Mouse (Mus musculus): ENCODE results near the gene Gm21028.
"Not testable (repeated sequence)": the region's sequence is repeated elsewhere in the genome, so short reads cannot be mapped to it uniquely, and the experiment has no call there.

- not testable (repeated sequence) for TF ChIP-seq CEBPB (IDR thresholded peaks at IDR 0.05; ENCODE audit: insufficient read depth, poor library complexity, severe bottlenecking); MYOG (IDR thresholded peaks at IDR 0.05; ENCODE audit: control insufficient read depth in 1 of 3, insufficient read depth in 1 of 3, insufficient read length in 2 of 3, low read depth in 2 of 3); SRF (IDR thresholded peaks at IDR 0.05; ENCODE audit: control insufficient read depth, insufficient read length, low read depth); POLR2A (IDR thresholded peaks at IDR 0.05; ENCODE audit: insufficient read length, low read depth); E2F4 (IDR thresholded peaks at IDR 0.05; ENCODE audit: insufficient read depth); REST (IDR thresholded peaks at IDR 0.05; ENCODE audit: insufficient read depth, insufficient read length); MYOD1 (IDR thresholded peaks at IDR 0.05; ENCODE audit: control insufficient read depth in 1 of 3, insufficient read length in 2 of 3, low read depth in 2 of 3); POLR2AphosphoS2 (IDR thresholded peaks at IDR 0.05; ENCODE audit: insufficient read length, low read depth); TCF12 (IDR thresholded peaks at IDR 0.05; ENCODE audit: insufficient read depth, poor library complexity, severe bottlenecking); USF1 (IDR thresholded peaks at IDR 0.05; ENCODE audit: low read depth)
Measured at GRCm38 (mm10) chr7:42592413-42592812, 14.0 kb upstream of the Gm21028 start, which contains the start of gene Zfp977.

Data from myocyte (in vitro differentiated cells).